Mouse (Mus musculus): ENCODE measurements around the gene H2-M10.2. TPM values are rescaled to one million over a fixed set of nuclear protein-coding genes. Genes with fewer than 3 reads are reported as not detected.
A peak's percentile ranks its signal among the peaks of the same experiment; 100 is the strongest.

Gene H2-M10.2
- total RNA-seq, 2 experiments from 2014 or later: not detected

DNA sequence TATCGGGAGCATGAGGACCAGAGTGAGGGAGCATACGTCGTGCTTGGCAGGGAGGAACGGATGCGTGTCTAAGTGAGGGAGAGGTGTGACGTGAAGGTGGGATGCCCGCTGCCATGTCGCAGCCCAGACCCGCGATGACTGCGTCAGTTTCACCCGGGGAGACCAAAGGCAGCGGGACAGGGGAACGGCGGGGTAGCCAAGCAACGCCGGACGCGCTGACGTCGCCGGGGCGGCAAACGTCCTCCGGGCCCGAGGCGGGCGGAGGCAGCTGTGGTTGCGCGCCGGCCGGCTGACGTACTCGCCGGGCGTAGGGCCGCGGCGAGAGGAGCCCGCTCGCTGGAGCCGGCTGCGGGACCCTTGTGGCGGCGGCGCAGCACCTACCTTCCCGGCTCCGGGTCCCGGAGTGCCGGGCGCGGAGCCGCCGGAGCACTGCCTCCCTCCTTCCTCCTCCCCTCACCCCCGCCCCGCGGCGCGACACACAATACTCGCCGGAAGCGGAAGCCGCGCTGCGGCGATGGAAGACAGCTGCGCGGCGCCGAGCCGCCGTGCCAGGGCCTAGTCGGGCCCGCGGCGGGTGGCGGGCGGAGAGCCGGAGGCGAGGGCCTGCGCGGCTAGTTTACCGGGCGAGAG is 15.2 kb downstream of the H2-M10.2 start:
- peak overlapping the region; percentile 100 for H3K4me3 ChIP-seq
- peak overlapping the region; percentile 99 for H3K27ac ChIP-seq
- TF ChIP-seq CTCF (conservative IDR thresholded peaks at IDR 0.05): 0 out of 2 replicates have a peak, but pooled peaks have one; percentile 19
- peak; percentile 86 to 91 for DNase-seq (ENCODE audit: low spot score in 2 of 2)

DNA sequence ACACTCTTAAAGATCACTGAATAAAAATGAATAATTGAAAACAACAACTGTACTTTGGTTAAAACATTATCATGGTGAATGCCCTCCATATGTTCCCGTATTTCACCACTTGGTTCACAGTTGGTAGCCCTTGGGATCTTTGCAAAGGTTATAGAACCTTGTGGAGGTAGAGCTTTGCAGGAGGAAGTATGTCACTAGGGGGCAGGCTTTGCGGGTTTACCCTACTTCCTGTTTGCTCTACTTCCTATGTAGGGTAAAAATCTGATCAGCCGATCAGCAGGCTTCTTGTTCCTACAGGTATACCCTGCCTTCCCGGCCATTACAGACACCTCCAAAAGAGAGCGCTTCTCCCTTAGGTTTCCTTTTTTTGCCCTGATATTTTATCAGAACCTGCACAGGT is 20.5 kb downstream of the H2-M10.2 start:
- peak; percentile 63 for TF ChIP-seq CTCF (conservative IDR thresholded peaks at IDR 0.05)

GRCm38 (mm10) chr17:36264273-36264925 is 21.9 kb downstream of the H2-M10.2 start:
- no peak for DNase-seq (ENCODE audit: low spot score in 2 of 2)
- no peak for TF ChIP-seq CTCF (conservative IDR thresholded peaks at IDR 0.05)
- no peak overlapping the region for H3K27ac ChIP-seq
- no peak overlapping the region for H3K4me3 ChIP-seq

More for the DNA sequence above, 20.5 kb downstream of the H2-M10.2 start:
- H3K4me3 ChIP-seq: no peak overlapping the region
- H3K27ac ChIP-seq: no peak overlapping the region
- no peak for DNase-seq (ENCODE audit: low spot score in 2 of 2)

- H3K4me3 ChIP-seq: no peak overlapping the region
- DNase-seq (ENCODE audit: low spot score in 2 of 2): no peak
- H3K27ac ChIP-seq: no peak overlapping the region
- no peak for TF ChIP-seq CTCF (conservative IDR thresholded peaks at IDR 0.05)
Observed at GRCm38 (mm10) chr17:36261511-36262166, 24.7 kb downstream of the H2-M10.2 start.

DNA sequence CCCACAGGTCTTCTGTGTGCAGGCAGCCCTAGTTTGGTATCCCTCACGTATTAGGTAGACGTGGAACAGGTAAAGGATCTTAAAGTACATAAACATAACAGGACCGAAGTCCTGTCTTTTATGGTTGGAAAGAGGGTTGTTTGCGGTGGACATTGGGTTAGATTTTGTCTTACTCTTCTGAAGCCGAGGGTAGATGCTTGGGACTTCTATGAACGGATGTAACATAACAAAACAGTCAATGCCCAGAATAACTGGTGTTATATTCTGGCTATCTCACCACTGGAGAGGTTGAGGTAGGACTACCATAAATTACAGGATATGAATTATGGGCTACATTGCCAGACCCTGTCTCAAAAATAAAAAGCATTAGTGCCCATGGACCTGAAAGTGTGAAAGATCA is 28.3 kb downstream of the H2-M10.2 start, which contains the start of gene Rpp21:
TSS of gene Rpp21 (minus strand) at position 101 of the 400 bp plus-strand sequence.
- no peak for TF ChIP-seq CTCF (conservative IDR thresholded peaks at IDR 0.05)
- H3K27ac ChIP-seq: peak within 1 kb of the TSS; percentile 94
- peak within 1 kb of the TSS; percentile 96 for H3K4me3 ChIP-seq
- DNase-seq (ENCODE audit: low spot score in 2 of 2): no peak

DNA sequence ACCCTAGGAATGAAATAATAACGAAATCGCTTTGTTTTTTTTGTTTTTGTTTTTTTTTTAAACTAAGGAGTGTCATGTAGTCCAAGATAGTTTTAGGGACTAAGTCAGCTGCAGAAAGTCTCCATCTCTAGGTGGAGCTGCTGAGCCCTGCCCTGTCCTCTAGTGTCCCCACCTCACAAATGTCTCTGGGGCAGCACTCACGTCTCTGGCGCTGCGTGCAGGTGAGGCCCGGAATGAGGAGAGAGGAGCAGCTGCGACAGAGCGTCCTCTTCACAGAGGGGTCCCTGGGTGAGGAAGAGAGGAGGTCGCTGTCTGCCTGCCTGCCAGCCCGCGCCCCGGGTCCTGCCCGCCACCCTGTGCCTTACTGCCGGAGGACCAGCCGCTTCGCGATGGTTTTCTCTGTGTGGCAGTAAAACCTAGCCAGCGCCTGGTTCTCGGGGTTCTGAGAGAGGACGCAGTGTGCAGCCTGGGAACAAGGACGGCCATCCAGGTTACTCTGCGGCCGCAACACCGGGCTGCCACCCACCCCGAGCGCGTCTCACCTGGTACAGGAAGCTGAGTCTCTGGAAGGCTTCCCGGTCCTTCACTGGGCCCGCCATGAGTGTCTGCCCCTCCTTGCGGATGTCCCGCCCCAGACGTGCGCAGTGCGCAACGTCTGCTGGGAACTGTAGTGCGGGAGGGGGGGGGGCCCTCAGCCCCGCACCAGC is 28.9 kb downstream of the H2-M10.2 start:
- peak; percentile 81 for TF ChIP-seq CTCF (conservative IDR thresholded peaks at IDR 0.05)
- Histone ChIP-seq H3K27ac (peak overlapping the region; percentile 94), H3K4me3 (peak overlapping the region; percentile 96)
- DNase-seq (ENCODE audit: low spot score in 2 of 2): peak; percentile 78 to 81

GRCm38 (mm10) chr17:36253087-36253600 is 33.1 kb downstream of the H2-M10.2 start:
- Histone ChIP-seq H3K4me3 (no peak overlapping the region), H3K27ac (no peak overlapping the region)
- no peak for TF ChIP-seq CTCF (conservative IDR thresholded peaks at IDR 0.05)
- no peak for DNase-seq (ENCODE audit: low spot score in 2 of 2)

DNA sequence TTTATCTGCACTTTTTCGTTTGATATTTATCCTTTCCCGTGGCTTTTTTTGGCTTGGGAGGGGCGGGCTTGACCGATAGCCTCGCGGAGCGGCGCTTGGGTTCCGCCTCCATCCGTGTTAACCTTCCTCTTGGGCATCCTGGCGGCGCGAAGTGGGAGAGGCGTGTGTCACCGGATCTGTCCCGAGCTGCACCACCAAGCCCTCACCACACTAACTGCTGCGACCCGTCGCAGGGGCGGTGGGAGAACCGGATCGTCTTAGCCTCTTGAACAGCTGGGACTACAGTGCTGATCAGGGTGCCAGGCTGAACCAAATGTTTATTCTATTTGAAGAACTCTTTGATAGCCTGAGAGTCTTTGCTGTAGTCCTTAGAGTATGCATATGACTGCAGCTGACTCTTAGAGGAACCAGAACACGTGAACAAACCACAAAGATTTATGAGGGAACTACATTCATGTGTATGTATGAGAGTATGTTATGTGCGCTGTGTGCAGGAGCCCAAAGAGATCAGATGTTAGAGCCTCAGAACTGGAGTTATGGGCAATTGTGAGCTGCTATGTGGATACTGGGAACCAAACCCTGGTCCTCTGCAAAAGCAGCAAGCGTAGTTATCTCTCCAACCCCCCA is 33.9 kb downstream of the H2-M10.2 start:
- H3K27ac ChIP-seq: no peak overlapping the region
- TF ChIP-seq CTCF (conservative IDR thresholded peaks at IDR 0.05): peak; percentile 12; the same call in 1 of the 2 replicates
- no peak for DNase-seq (ENCODE audit: low spot score in 2 of 2)
- H3K4me3 ChIP-seq: no peak overlapping the region

GRCm38 (mm10) chr17:36248886-36249285 is 37.4 kb downstream of the H2-M10.2 start:
- H3K27ac ChIP-seq: no peak overlapping the region
- TF ChIP-seq CTCF (conservative IDR thresholded peaks at IDR 0.05): no peak
- DNase-seq (ENCODE audit: low spot score in 2 of 2): no peak
- no peak overlapping the region for H3K4me3 ChIP-seq

DNA sequence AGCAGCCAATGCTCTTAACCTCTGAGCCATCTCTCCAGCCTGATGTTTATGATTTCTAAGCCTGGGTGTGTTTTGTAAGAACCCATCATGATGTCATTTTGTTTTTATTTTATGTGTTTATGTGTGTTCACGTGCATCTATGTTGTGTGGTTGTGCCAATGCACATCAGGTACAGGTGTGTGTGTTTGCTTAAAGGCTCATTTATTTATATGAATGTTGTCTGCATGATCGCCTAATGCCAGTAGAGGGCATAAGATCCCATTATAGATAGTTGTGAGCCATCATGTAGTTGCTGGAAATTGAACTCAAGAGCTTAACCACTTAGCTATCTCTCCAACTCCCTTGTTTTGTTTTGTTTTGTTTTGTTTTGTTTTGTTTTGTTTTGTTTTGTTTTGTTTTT is 40.5 kb downstream of the H2-M10.2 start:
- H3K27ac ChIP-seq: no peak overlapping the region
- H3K4me3 ChIP-seq: no peak overlapping the region
- peak; percentile 61 for TF ChIP-seq CTCF (conservative IDR thresholded peaks at IDR 0.05)
- no peak for DNase-seq (ENCODE audit: low spot score in 2 of 2)

- no peak for DNase-seq (ENCODE audit: low spot score in 2 of 2)
- TF ChIP-seq CTCF (conservative IDR thresholded peaks at IDR 0.05): peak; percentile 30; the same call in 1 of the 2 replicates
- H3K4me3 ChIP-seq: no peak overlapping the region
- no peak overlapping the region for H3K27ac ChIP-seq
Observed at GRCm38 (mm10) chr17:36244031-36244430, 42.3 kb downstream of the H2-M10.2 start.

GRCm38 (mm10) chr17:36240637-36241213 is 45.6 kb downstream of the H2-M10.2 start:
- no peak for TF ChIP-seq CTCF (conservative IDR thresholded peaks at IDR 0.05)
- H3K27ac ChIP-seq: no peak overlapping the region
- no peak for DNase-seq (ENCODE audit: low spot score in 2 of 2)

More at GRCm38 (mm10) chr17:36240637-36241213, 45.6 kb downstream of the H2-M10.2 start:
- H3K4me3 ChIP-seq: no peak overlapping the region

All from layer of hippocampus, adult 2 months (tissue).